Mouse (Mus musculus) gastrocnemius, postnatal 36 days (tissue): ENCODE data around the gene Sdk2. TPM values are rescaled to one million over a fixed set of nuclear protein-coding genes. Genes with fewer than 3 reads are reported as not detected.

Experiments
- DNase-seq, 2 experiments: peaks; one replicate each; pipeline ENCODE4 v3.0.0; 2022
- intact Hi-C: fragments of 180-260 bp; cut with DNase I; formaldehyde crosslinking; loops from one replicate; pipeline ENCODE4 v1.15.1; 2025
- total RNA-seq, 2 experiments: library from RNA; stranded (reverse); gene quantifications; 2 replicates each; pipeline ENCODE4 v1.2.3; 2021

Sdk2 gene
- total RNA-seq, 2 experiments from 2014 or later: 0.54 to 0.59 TPM

GRCm38 (mm10) chr11:113727992-113728391, 338.9 kb downstream of the Sdk2 start:
- intact Hi-C loops: no loop called here
- DNase-seq: no peak

- DNase-seq: no peak
- intact Hi-C loops: no loop called here
These were observed 339.6 kb downstream of the Sdk2 start for GRCm38 (mm10) chr11:113726994-113727888.
